Mouse (Mus musculus): ENCODE measurements at regions not wholly inside any gene's neighbourhood (a gene's known extent, or its start where the extent isn't known, plus 50 kb on each side); places are given as distances from the start of the nearest gene placed in this dataset.

DNA sequence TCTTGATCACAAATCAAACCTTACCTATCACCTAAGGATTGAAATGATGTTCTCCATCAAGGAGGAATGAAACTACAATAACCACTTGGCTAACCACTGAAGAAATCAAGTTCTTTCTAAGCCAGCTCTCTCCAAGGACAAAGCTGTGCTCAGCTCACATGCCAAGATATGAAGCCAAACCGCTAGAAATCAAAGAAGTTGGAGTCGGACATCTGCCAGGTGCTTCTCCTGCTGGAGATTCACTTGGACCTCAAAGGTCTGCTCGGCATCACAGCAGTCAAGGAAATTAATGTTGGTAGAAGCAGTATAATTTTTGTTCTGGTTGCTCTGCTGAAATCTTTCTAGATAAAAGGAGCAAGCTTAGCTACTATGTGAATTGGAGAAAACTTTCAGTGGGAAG is 850.5 kb downstream of the Diaph3 start:
- DNase-seq (ENCODE audit: low spot score) (no peak), ATAC-seq (ENCODE audit: low FRiP score) (no peak)
- no peaks in the 10 kb centered on the region for H3K36me3 ChIP-seq (ENCODE audit: control insufficient read depth, insufficient read depth, low read length)
- H3K9ac ChIP-seq (ENCODE audit: low read depth, low read length), result no peak overlapping the region
- H3K27ac ChIP-seq (ENCODE audit: low read depth, low read length), result no peak overlapping the region
- no peaks in the 10 kb centered on the region for H3K4me1 ChIP-seq (replicated peaks; ENCODE audit: control insufficient read depth, insufficient read depth, low read length)
- 91% methylated on average over 3 of the region's 3 CpGs for WGBS
- no peaks in the 10 kb centered on the region for H3K27me3 ChIP-seq (ENCODE audit: control insufficient read depth, insufficient read depth, low read length)
- H3K4me2 ChIP-seq (replicated peaks; ENCODE audit: low read depth, low read length), result no peak overlapping the region
- no peaks in the 10 kb centered on the region for H3K9me3 ChIP-seq (ENCODE audit: control insufficient read depth, low read length)
- H3K4me3 ChIP-seq (ENCODE audit: low read depth, low read length), result no peak overlapping the region

DNA sequence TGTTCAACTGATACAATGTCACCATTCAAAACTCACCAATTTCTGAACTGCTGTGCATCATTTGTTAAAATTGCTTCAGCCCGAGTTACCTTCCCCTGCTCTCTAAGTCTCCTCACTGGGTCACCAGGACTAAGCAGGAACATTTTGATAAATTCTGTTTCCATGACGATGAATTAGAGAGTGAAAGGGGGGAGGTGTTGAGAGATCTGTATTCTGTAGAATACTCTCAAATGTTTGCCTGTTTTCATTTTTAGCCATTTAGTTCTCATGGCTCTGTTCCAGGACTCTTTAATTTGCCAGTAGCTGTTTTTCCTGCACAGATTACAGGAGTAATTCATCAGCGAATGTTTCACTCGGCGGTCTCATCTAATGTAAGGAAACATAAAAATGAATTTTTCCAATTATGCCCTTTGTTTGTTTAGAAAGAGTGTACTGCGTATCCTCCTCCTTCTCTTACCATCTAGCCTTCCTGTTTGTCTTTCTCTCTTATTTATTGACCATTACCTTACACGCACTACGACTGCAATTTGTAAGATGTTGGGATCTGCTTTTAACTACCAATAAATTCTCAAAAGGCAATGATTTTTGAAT is 879.3 kb downstream of the Diaph3 start:
- 74% methylated on average over 8 of the region's 8 CpGs for WGBS
- Histone ChIP-seq H3K4me3 (ENCODE audit: low read depth, low read length) (no peak overlapping the region), H3K4me2 (replicated peaks; ENCODE audit: low read depth, low read length) (no peak overlapping the region), H3K27me3 (ENCODE audit: control insufficient read depth, insufficient read depth, low read length) (no peaks in the 10 kb centered on the region), H3K9me3 (ENCODE audit: control insufficient read depth, low read length) (no peaks in the 10 kb centered on the region), H3K4me1 (replicated peaks; ENCODE audit: control insufficient read depth, insufficient read depth, low read length) (no peaks in the 10 kb centered on the region), H3K9ac (ENCODE audit: low read depth, low read length) (no peak overlapping the region), H3K27ac (ENCODE audit: low read depth, low read length) (no peak overlapping the region), H3K36me3 (ENCODE audit: control insufficient read depth, insufficient read depth, low read length) (no peaks in the 10 kb centered on the region)
- peak; percentile 15 for DNase-seq (ENCODE audit: low spot score)
- 0 out of 2 replicates have a peak, but pooled peaks have one; percentile 51 for ATAC-seq (ENCODE audit: low FRiP score)

DNA sequence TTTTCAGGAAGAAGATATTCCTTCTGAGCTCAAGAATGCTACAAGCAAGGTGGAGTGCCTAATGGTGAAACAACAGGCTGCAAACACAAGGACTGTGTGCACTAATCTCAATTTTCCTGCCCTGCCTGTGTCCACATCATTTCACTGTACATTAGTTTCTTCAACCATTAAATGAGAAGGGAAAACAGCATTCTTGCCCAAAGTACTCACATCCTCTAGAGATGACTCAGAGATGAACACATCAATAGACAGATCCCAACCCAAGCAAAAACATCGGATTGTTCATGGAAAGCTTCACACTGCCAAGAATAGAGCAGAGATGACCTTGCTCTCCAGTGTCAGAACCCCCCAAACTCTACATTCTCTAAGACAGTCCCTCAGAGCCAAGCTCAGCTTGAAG is 886.8 kb downstream of the Diaph3 start:
- Histone ChIP-seq H3K9ac (ENCODE audit: low read depth, low read length) (no peak overlapping the region), H3K4me1 (replicated peaks; ENCODE audit: control insufficient read depth, insufficient read depth, low read length) (no peaks in the 10 kb centered on the region), H3K27me3 (ENCODE audit: control insufficient read depth, insufficient read depth, low read length) (no peaks in the 10 kb centered on the region), H3K36me3 (ENCODE audit: control insufficient read depth, insufficient read depth, low read length) (no peaks in the 10 kb centered on the region), H3K4me2 (replicated peaks; ENCODE audit: low read depth, low read length) (no peak overlapping the region), H3K27ac (ENCODE audit: low read depth, low read length) (no peak overlapping the region), H3K9me3 (ENCODE audit: control insufficient read depth, low read length) (no peaks in the 10 kb centered on the region), H3K4me3 (ENCODE audit: low read depth, low read length) (no peak overlapping the region)
- ATAC-seq (ENCODE audit: low FRiP score) (no peak), DNase-seq (ENCODE audit: low spot score) (no peak)
- 63% methylated on average over 1 of the region's 1 CpGs for WGBS

DNA sequence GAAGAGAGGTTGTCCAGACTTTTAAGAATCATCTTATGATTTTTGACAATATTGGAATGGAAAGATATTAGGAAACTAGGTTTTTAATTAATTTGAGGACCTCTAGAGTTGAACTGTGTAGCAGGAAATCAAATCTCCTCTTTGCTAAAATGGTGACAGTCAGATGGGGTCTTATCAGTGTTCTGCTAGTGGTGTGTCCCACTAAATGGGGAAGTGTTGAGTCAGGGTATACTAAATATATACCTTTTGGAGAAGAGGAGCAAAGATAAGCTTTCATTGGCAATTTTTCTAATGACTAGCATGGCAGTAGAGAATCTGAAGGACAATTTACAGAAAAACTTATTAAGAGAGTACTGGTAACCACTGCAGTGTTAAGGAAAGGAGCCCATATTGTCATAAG is 889.4 kb downstream of the Diaph3 start:
- Histone ChIP-seq H3K9me3 (ENCODE audit: control insufficient read depth, low read length) (no peaks in the 10 kb centered on the region), H3K27ac (ENCODE audit: low read depth, low read length) (no peak overlapping the region), H3K36me3 (ENCODE audit: control insufficient read depth, insufficient read depth, low read length) (no peaks in the 10 kb centered on the region), H3K4me3 (ENCODE audit: low read depth, low read length) (no peak overlapping the region), H3K4me2 (replicated peaks; ENCODE audit: low read depth, low read length) (no peak overlapping the region), H3K27me3 (ENCODE audit: control insufficient read depth, insufficient read depth, low read length) (no peaks in the 10 kb centered on the region), H3K9ac (ENCODE audit: low read depth, low read length) (no peak overlapping the region), H3K4me1 (replicated peaks; ENCODE audit: control insufficient read depth, insufficient read depth, low read length) (no peaks in the 10 kb centered on the region)
- DNase-seq (ENCODE audit: low spot score), result no peak
- ATAC-seq (ENCODE audit: low FRiP score), result no peak

DNA sequence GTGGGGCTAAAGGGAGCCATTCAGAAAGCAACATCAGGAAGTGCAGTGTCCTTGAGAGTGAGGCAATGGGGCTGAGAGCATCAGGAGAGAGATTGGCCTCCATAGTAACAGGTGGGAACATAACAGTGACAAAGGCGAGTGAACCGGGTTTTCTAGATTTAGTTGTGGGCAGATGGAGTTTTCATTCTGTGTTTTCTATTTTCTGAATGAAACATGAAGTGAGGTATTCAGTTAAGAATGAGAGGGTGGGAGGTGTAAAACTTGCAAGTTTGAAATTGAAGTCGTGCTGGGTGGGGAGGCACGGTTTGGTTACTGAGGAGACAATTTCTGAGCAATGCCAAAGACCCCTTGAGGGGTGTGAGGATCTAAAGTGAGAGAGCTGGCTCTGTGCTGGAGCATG is 893.3 kb downstream of the Diaph3 start:
- Histone ChIP-seq H3K27me3 (ENCODE audit: control insufficient read depth, insufficient read depth, low read length) (no peaks in the 10 kb centered on the region), H3K36me3 (ENCODE audit: control insufficient read depth, insufficient read depth, low read length) (no peaks in the 10 kb centered on the region), H3K9ac (ENCODE audit: low read depth, low read length) (no peak overlapping the region), H3K4me3 (ENCODE audit: low read depth, low read length) (no peak overlapping the region), H3K4me2 (replicated peaks; ENCODE audit: low read depth, low read length) (no peak overlapping the region), H3K9me3 (ENCODE audit: control insufficient read depth, low read length) (no peaks in the 10 kb centered on the region), H3K4me1 (replicated peaks; ENCODE audit: control insufficient read depth, insufficient read depth, low read length) (no peaks in the 10 kb centered on the region), H3K27ac (ENCODE audit: low read depth, low read length) (no peak overlapping the region)
- ATAC-seq (ENCODE audit: low FRiP score) (no peak), DNase-seq (ENCODE audit: low spot score) (no peak)
- 88% methylated on average over 4 of the region's 4 CpGs for WGBS

DNA sequence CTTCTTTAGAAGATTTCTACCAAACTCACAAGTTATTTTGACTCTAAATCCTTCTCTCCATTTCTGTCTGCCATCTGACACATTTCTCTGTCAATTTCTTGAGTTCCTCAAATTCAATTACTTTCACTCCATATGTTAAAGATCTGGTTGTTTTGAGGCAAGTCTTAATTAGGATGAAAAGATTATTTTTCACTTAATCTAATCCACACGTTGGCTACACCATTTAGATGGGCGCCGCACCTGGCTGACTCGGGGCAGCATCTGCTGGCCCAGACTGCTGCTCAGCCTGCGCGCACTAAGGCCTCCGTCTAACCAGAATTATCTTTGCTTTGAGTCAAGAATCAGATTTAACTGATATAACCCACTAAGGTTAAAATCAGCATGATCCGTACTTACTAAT is 894.3 kb downstream of the Diaph3 start:
- Histone ChIP-seq H3K27me3 (ENCODE audit: control insufficient read depth, insufficient read depth, low read length) (no peaks in the 10 kb centered on the region), H3K4me1 (replicated peaks; ENCODE audit: control insufficient read depth, insufficient read depth, low read length) (no peaks in the 10 kb centered on the region), H3K9ac (ENCODE audit: low read depth, low read length) (no peak overlapping the region), H3K4me3 (ENCODE audit: low read depth, low read length) (no peak overlapping the region), H3K27ac (ENCODE audit: low read depth, low read length) (no peak overlapping the region), H3K36me3 (ENCODE audit: control insufficient read depth, insufficient read depth, low read length) (no peaks in the 10 kb centered on the region), H3K9me3 (ENCODE audit: control insufficient read depth, low read length) (no peaks in the 10 kb centered on the region), H3K4me2 (replicated peaks; ENCODE audit: low read depth, low read length) (no peak overlapping the region)
- no peak for ATAC-seq (ENCODE audit: low FRiP score)
- no peak for DNase-seq (ENCODE audit: low spot score)
- 91% methylated on average over 8 of the region's 8 CpGs for WGBS

DNA sequence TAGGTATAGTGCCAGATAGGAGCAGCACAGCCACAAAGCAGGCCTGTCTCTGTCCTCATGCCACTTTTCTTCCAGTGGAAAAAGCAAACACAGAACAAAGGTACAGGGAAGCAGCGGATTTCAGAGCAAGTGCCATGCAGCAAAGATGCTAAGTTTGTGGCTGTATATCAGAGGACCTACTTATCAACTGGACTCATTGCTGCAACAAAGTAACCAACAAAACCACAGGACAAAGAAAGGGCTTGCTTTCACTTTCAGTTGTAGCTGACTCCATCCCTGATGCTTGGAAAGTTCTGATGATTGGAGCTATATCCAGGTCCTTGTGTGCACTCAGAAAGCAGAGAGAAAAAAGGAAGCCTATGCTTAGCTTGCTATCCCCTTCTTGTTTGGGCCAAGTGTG is 897.4 kb downstream of the Diaph3 start:
- 78% methylated on average over 1 of the region's 1 CpGs for WGBS

DNA sequence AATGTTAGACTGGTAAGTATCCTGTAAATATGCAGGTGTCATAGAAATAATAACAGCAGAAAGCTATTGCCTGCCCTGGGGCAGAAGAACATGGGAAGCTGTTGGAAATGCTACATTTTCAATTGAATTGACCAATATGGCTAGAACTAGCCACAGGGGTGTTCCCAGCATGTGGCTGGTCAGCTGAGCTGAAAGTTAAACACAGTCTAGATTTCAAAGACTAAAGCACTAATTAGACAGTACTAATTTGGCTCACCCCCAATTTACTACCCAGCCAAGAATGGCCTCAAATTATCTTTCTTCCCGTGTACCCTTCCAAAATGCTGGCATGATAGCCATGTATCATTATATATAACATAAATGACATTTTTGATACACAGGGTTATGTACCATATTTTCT is 898.2 kb downstream of the Diaph3 start:
- no peak for ATAC-seq (ENCODE audit: low FRiP score)
- DNase-seq (ENCODE audit: low spot score), result no peak
- no peak overlapping the region for H3K4me3 ChIP-seq (ENCODE audit: low read depth, low read length)
- H3K27me3 ChIP-seq (ENCODE audit: control insufficient read depth, insufficient read depth, low read length), result no peaks in the 10 kb centered on the region
- no peak overlapping the region for H3K4me2 ChIP-seq (replicated peaks; ENCODE audit: low read depth, low read length)
- no peak overlapping the region for H3K27ac ChIP-seq (ENCODE audit: low read depth, low read length)
- H3K9ac ChIP-seq (ENCODE audit: low read depth, low read length), result no peak overlapping the region
- no peaks in the 10 kb centered on the region for H3K9me3 ChIP-seq (ENCODE audit: control insufficient read depth, low read length)
- no peaks in the 10 kb centered on the region for H3K36me3 ChIP-seq (ENCODE audit: control insufficient read depth, insufficient read depth, low read length)
- 84% methylated on average over 1 of the region's 1 CpGs for WGBS
- H3K4me1 ChIP-seq (replicated peaks; ENCODE audit: control insufficient read depth, insufficient read depth, low read length), result no peaks in the 10 kb centered on the region

More for the DNA sequence above, 897.4 kb downstream of the Diaph3 start:
- DNase-seq (ENCODE audit: low spot score) (no peak), ATAC-seq (ENCODE audit: low FRiP score) (no peak)
- Histone ChIP-seq H3K36me3 (ENCODE audit: control insufficient read depth, insufficient read depth, low read length) (no peaks in the 10 kb centered on the region), H3K27ac (ENCODE audit: low read depth, low read length) (no peak overlapping the region), H3K4me1 (replicated peaks; ENCODE audit: control insufficient read depth, insufficient read depth, low read length) (no peaks in the 10 kb centered on the region), H3K9ac (ENCODE audit: low read depth, low read length) (no peak overlapping the region), H3K9me3 (ENCODE audit: control insufficient read depth, low read length) (no peaks in the 10 kb centered on the region), H3K27me3 (ENCODE audit: control insufficient read depth, insufficient read depth, low read length) (no peaks in the 10 kb centered on the region), H3K4me2 (replicated peaks; ENCODE audit: low read depth, low read length) (no peak overlapping the region), H3K4me3 (ENCODE audit: low read depth, low read length) (no peak overlapping the region)

DNA sequence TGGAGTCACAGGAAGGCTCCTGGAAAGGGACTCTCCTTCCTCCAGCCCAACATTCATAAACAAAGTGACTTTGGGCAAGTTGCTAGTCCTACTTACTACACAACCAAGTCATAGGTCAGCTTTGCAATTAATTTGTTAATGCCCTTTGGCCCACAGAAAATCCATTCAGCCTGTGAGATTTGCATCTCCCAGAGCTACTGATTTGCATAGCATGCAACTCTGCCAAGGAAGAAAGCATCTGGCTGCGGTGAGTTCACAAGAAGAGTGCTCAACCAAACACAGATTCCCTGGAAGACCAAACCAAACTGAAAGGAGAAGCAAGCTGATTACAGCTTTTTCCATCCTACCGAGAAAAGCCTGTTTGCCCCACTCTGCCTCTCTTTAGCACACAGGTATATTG is 901.9 kb downstream of the Diaph3 start:
- Histone ChIP-seq H3K27me3 (ENCODE audit: control insufficient read depth, insufficient read depth, low read length) (no peaks in the 10 kb centered on the region), H3K4me3 (ENCODE audit: low read depth, low read length) (no peak overlapping the region), H3K9ac (ENCODE audit: low read depth, low read length) (no peak overlapping the region), H3K27ac (ENCODE audit: low read depth, low read length) (no peak overlapping the region), H3K4me1 (replicated peaks; ENCODE audit: control insufficient read depth, insufficient read depth, low read length) (no peaks in the 10 kb centered on the region), H3K9me3 (ENCODE audit: control insufficient read depth, low read length) (no peaks in the 10 kb centered on the region), H3K36me3 (ENCODE audit: control insufficient read depth, insufficient read depth, low read length) (no peaks in the 10 kb centered on the region), H3K4me2 (replicated peaks; ENCODE audit: low read depth, low read length) (no peak overlapping the region)
- DNase-seq (ENCODE audit: low spot score) (no peak), ATAC-seq (ENCODE audit: low FRiP score) (no peak)
- WGBS, result 43% methylated on average over 2 of the region's 2 CpGs
